Comparison of ENCODE assay signal across 16 mouse cellular contexts in genomic region chr15:68650033-68650432, GRCm38 (mm10).
DNase-seq lines count a peak whose midpoint lies in the region; ATAC-seq lines count a peak whose summit lies in the region.
"Had no signal": no experiment of that assay in that cellular context is flagged by ENCODE, and none has a peak within 500 bp of the region (broad histone marks: within the 10 kb centered on the region; RNA-seq: fewer than 3 reads in every experiment).

No protein-coding gene starts in this region.

- DNase-seq in neural tube, embryonic 10.5 days (ENCODE audit: extremely low spot score, low spot score) = peak; percentile 51
- peak; percentile 4 for DNase-seq in midbrain, embryonic 14.5 days
- no peak for DNase-seq in urinary bladder, postnatal 36 days (ENCODE audit: low spot score in 2 of 2)
- no peak for DNase-seq in liver
- DNase-seq in kidney, adult 9 months = no peak
- DNase-seq: adrenal gland, postnatal 14 days; cerebellum, adult 8-10 months; heart, adult 2 months; liver, postnatal 0 days; lung, postnatal 36 days had no signal

- no peak overlapping the region for H3K27ac ChIP-seq in neural tube, embryonic 15.5 days (replicated peaks)
- H3K27ac ChIP-seq in forebrain, embryonic 15.5 days (replicated peaks) = no peak overlapping the region
- H3K27ac ChIP-seq in midbrain, embryonic 14.5 days (replicated peaks; ENCODE audit: low read depth, low read length) = no peak overlapping the region
- H3K27ac ChIP-seq: heart, adult 2 months; intestine, embryonic 15.5 days; kidney, postnatal 0 days; layer of hippocampus, adult 2 months had no signal

- H3K4me1 ChIP-seq in neural tube, embryonic 15.5 days = peaks cover 9% of the 10 kb centered on the region
- no peaks in the 10 kb centered on the region for H3K4me1 ChIP-seq in forebrain, embryonic 15.5 days
- H3K4me1 ChIP-seq in midbrain, embryonic 14.5 days (ENCODE audit: control insufficient read depth, insufficient read depth, low read length) = peaks cover 6% of the 10 kb centered on the region; the same call in 1 of the 2 replicates
- H3K4me1 ChIP-seq: intestine, embryonic 15.5 days had no signal

- no peak overlapping the region for H3K9ac ChIP-seq in neural tube, embryonic 15.5 days (replicated peaks)
- no peak overlapping the region for H3K9ac ChIP-seq in forebrain, embryonic 15.5 days (replicated peaks)
- no peak overlapping the region for H3K9ac ChIP-seq in midbrain, embryonic 14.5 days (replicated peaks; ENCODE audit: low read length)
- H3K9ac ChIP-seq: intestine, embryonic 15.5 days; liver, postnatal 0 days had no signal

- no peaks in the 10 kb centered on the region for H3K9me3 ChIP-seq in neural tube, embryonic 15.5 days (replicated peaks)
- H3K9me3 ChIP-seq in forebrain, embryonic 15.5 days = no peaks in the 10 kb centered on the region
- 0 out of 2 replicates have a peak, but pooled peaks cover 3% of the 10 kb centered on the region for H3K9me3 ChIP-seq in midbrain, embryonic 14.5 days (ENCODE audit: control insufficient read depth, low read length)
- H3K9me3 ChIP-seq: intestine, embryonic 15.5 days had no signal

- no peaks in the 10 kb centered on the region for H3K36me3 ChIP-seq in neural tube, embryonic 15.5 days
- H3K36me3 ChIP-seq in forebrain, embryonic 15.5 days = no peaks in the 10 kb centered on the region
- no peaks in the 10 kb centered on the region for H3K36me3 ChIP-seq in midbrain, embryonic 14.5 days (ENCODE audit: control insufficient read depth, insufficient read depth, low read length)
- H3K36me3 ChIP-seq: intestine, embryonic 15.5 days had no signal

- no peak overlapping the region for H3K4me2 ChIP-seq in neural tube, embryonic 15.5 days
- no peak overlapping the region for H3K4me2 ChIP-seq in forebrain, embryonic 15.5 days (replicated peaks)
- no peak overlapping the region for H3K4me2 ChIP-seq in midbrain, embryonic 14.5 days (ENCODE audit: low read length)
- H3K4me2 ChIP-seq: intestine, embryonic 15.5 days had no signal

- H3K27me3 ChIP-seq in neural tube, embryonic 15.5 days (replicated peaks) = no peaks in the 10 kb centered on the region
- no peaks in the 10 kb centered on the region for H3K27me3 ChIP-seq in forebrain, embryonic 15.5 days
- no peaks in the 10 kb centered on the region for H3K27me3 ChIP-seq in midbrain, embryonic 14.5 days (ENCODE audit: control insufficient read depth, insufficient read depth, low read length)
- H3K27me3 ChIP-seq: intestine, embryonic 15.5 days had no signal

- no peak overlapping the region for H3K4me3 ChIP-seq in neural tube, embryonic 15.5 days (replicated peaks)
- H3K4me3 ChIP-seq in forebrain, embryonic 15.5 days = no peak overlapping the region
- H3K4me3 ChIP-seq in midbrain, embryonic 14.5 days (replicated peaks; ENCODE audit: low read depth, low read length) = no peak overlapping the region
- H3K4me3 ChIP-seq: heart, adult 2 months; intestine, embryonic 15.5 days; layer of hippocampus, adult 2 months had no signal

- ATAC-seq in neural tube, embryonic 15.5 days (ENCODE audit: low FRiP score) = no peak
- 0 out of 2 replicates have a peak, but pooled peaks have one; percentile 26 for ATAC-seq in forebrain, embryonic 15.5 days (replicated peaks)
- no peak for ATAC-seq in midbrain, embryonic 14.5 days (ENCODE audit: low FRiP score, low TSS enrichment)
- ATAC-seq: CD4-positive, CD25-positive, alpha-beta regulatory T cell, adult 4 months; intestine, embryonic 15.5 days; liver, postnatal 0 days had no signal

- WGBS in neural tube, embryonic 15.5 days = 11% methylated on average over 3 of the region's 3 CpGs
- WGBS in forebrain, embryonic 15.5 days = 40% methylated on average over 3 of the region's 3 CpGs
- 42% methylated on average over 3 of the region's 3 CpGs for whole genome bisulfite sequencing in midbrain, embryonic 14.5 days

Comparison
In these comparisons a context has a peak if more than half of its experiments do, and no peak if none do; other contexts are left out.
1. DNase-seq: peak in neural tube, embryonic 10.5 days (single experiment) and midbrain, embryonic 14.5 days (single experiment); none in urinary bladder, postnatal 36 days (0 of 2), liver (single experiment) and kidney, adult 9 months (single experiment).